Mouse (Mus musculus): ENCODE data around the gene Map3k5. TPM values are rescaled to one million over a fixed set of nuclear protein-coding genes. Genes with fewer than 3 reads are reported as not detected.

Map3k5 gene
- polyA plus RNA-seq, 1 experiment from 2014 or later, result 4.0 TPM

GRCm38 (mm10) chr10:19939282-19939705, 5.0 kb downstream of the Map3k5 start:
- ATAC-seq (ENCODE audit: low FRiP score, low TSS enrichment), result peak; percentile 36; the same call in 1 of the 2 replicates
- peak overlapping the region; percentile 42; the same call in 1 of the 2 replicates for H3K27ac ChIP-seq (ENCODE audit: low read depth, low read length)

GRCm38 (mm10) chr10:19940127-19940526, 5.9 kb downstream of the Map3k5 start:
- no peak overlapping the region for H3K27ac ChIP-seq (ENCODE audit: low read depth, low read length)
- H3K4me3 ChIP-seq (ENCODE audit: low read length), result no peak overlapping the region
- H3K4me1 ChIP-seq (ENCODE audit: control insufficient read depth, insufficient read depth, low read length), result peaks cover 35% of the 10 kb centered on the region; the same call in 1 of the 2 replicates
- WGBS, result 87% methylated on average over 7 of the region's 7 CpGs
- ATAC-seq (ENCODE audit: low FRiP score, low TSS enrichment), result no peak
- no peaks in the 10 kb centered on the region for H3K27me3 ChIP-seq (ENCODE audit: control insufficient read depth, insufficient read depth, low read length)
- H3K9ac ChIP-seq (ENCODE audit: low read depth, low read length), result no peak overlapping the region
- no peak overlapping the region for H3K4me2 ChIP-seq (replicated peaks; ENCODE audit: low read depth, low read length)
- H3K36me3 ChIP-seq (ENCODE audit: control insufficient read depth, insufficient read depth, low read length), result no peaks in the 10 kb centered on the region
- no peaks in the 10 kb centered on the region for H3K9me3 ChIP-seq (ENCODE audit: control insufficient read depth, low read length)

More at GRCm38 (mm10) chr10:19939282-19939705, 5.0 kb downstream of the Map3k5 start:
- Histone ChIP-seq H3K4me2 (replicated peaks; ENCODE audit: low read depth, low read length) (no peak overlapping the region), H3K4me3 (ENCODE audit: low read length) (no peak overlapping the region), H3K27me3 (ENCODE audit: control insufficient read depth, insufficient read depth, low read length) (no peaks in the 10 kb centered on the region), H3K36me3 (ENCODE audit: control insufficient read depth, insufficient read depth, low read length) (no peaks in the 10 kb centered on the region), H3K4me1 (ENCODE audit: control insufficient read depth, insufficient read depth, low read length) (peaks cover 35% of the 10 kb centered on the region; the same call in 1 of the 2 replicates), H3K9ac (ENCODE audit: low read depth, low read length) (no peak overlapping the region), H3K9me3 (ENCODE audit: control insufficient read depth, low read length) (no peaks in the 10 kb centered on the region)
- WGBS, result 33% methylated on average over 8 of the region's 8 CpGs

GRCm38 (mm10) chr10:19940626-19941025, 6.4 kb downstream of the Map3k5 start:
- 81% methylated on average over 8 of the region's 8 CpGs for WGBS
- Histone ChIP-seq H3K27me3 (ENCODE audit: control insufficient read depth, insufficient read depth, low read length) (no peaks in the 10 kb centered on the region), H3K9me3 (ENCODE audit: control insufficient read depth, low read length) (no peaks in the 10 kb centered on the region), H3K4me3 (ENCODE audit: low read length) (no peak overlapping the region), H3K27ac (ENCODE audit: low read depth, low read length) (no peak overlapping the region), H3K36me3 (ENCODE audit: control insufficient read depth, insufficient read depth, low read length) (no peaks in the 10 kb centered on the region), H3K9ac (ENCODE audit: low read depth, low read length) (no peak overlapping the region), H3K4me1 (ENCODE audit: control insufficient read depth, insufficient read depth, low read length) (peaks cover 35% of the 10 kb centered on the region; the same call in 1 of the 2 replicates), H3K4me2 (replicated peaks; ENCODE audit: low read depth, low read length) (no peak overlapping the region)
- no peak for ATAC-seq (ENCODE audit: low FRiP score, low TSS enrichment)

GRCm38 (mm10) chr10:19941063-19941462, 6.8 kb downstream of the Map3k5 start:
- peak overlapping the region; percentile 30; the same call in 1 of the 2 replicates for H3K27ac ChIP-seq (ENCODE audit: low read depth, low read length)
- no peak overlapping the region for H3K9ac ChIP-seq (ENCODE audit: low read depth, low read length)
- no peak for ATAC-seq (ENCODE audit: low FRiP score, low TSS enrichment)
- H3K9me3 ChIP-seq (ENCODE audit: control insufficient read depth, low read length), result no peaks in the 10 kb centered on the region
- H3K27me3 ChIP-seq (ENCODE audit: control insufficient read depth, insufficient read depth, low read length), result no peaks in the 10 kb centered on the region
- no peaks in the 10 kb centered on the region for H3K36me3 ChIP-seq (ENCODE audit: control insufficient read depth, insufficient read depth, low read length)
- WGBS, result 31% methylated on average over 6 of the region's 6 CpGs
- peaks cover 35% of the 10 kb centered on the region; the same call in 1 of the 2 replicates for H3K4me1 ChIP-seq (ENCODE audit: control insufficient read depth, insufficient read depth, low read length)
- H3K4me3 ChIP-seq (ENCODE audit: low read length), result no peak overlapping the region
- H3K4me2 ChIP-seq (replicated peaks; ENCODE audit: low read depth, low read length), result no peak overlapping the region

- Histone ChIP-seq H3K4me3 (ENCODE audit: low read length) (no peak overlapping the region), H3K9ac (ENCODE audit: low read depth, low read length) (no peak overlapping the region), H3K9me3 (ENCODE audit: control insufficient read depth, low read length) (no peaks in the 10 kb centered on the region), H3K27ac (ENCODE audit: low read depth, low read length) (no peak overlapping the region), H3K36me3 (ENCODE audit: control insufficient read depth, insufficient read depth, low read length) (no peaks in the 10 kb centered on the region), H3K27me3 (ENCODE audit: control insufficient read depth, insufficient read depth, low read length) (no peaks in the 10 kb centered on the region), H3K4me2 (replicated peaks; ENCODE audit: low read depth, low read length) (no peak overlapping the region), H3K4me1 (ENCODE audit: control insufficient read depth, insufficient read depth, low read length) (peaks cover 32% of the 10 kb centered on the region; the same call in 1 of the 2 replicates)
- no peak for ATAC-seq (ENCODE audit: low FRiP score, low TSS enrichment)
- 88% methylated on average over 9 of the region's 9 CpGs for WGBS
These were observed 7.6 kb downstream of the Map3k5 start for GRCm38 (mm10) chr10:19941914-19942313.

- peaks cover 31% of the 10 kb centered on the region; the same call in 1 of the 2 replicates for H3K4me1 ChIP-seq (ENCODE audit: control insufficient read depth, insufficient read depth, low read length)
- H3K9ac ChIP-seq (ENCODE audit: low read depth, low read length), result no peak overlapping the region
- no peak overlapping the region for H3K4me3 ChIP-seq (ENCODE audit: low read length)
- no peak for ATAC-seq (ENCODE audit: low FRiP score, low TSS enrichment)
- no peak overlapping the region for H3K27ac ChIP-seq (ENCODE audit: low read depth, low read length)
- H3K9me3 ChIP-seq (ENCODE audit: control insufficient read depth, low read length), result no peaks in the 10 kb centered on the region
- H3K4me2 ChIP-seq (replicated peaks; ENCODE audit: low read depth, low read length), result no peak overlapping the region
- WGBS, result 94% methylated on average over 3 of the region's 3 CpGs
- H3K27me3 ChIP-seq (ENCODE audit: control insufficient read depth, insufficient read depth, low read length), result no peaks in the 10 kb centered on the region
- no peaks in the 10 kb centered on the region for H3K36me3 ChIP-seq (ENCODE audit: control insufficient read depth, insufficient read depth, low read length)
These were observed 8.3 kb downstream of the Map3k5 start for GRCm38 (mm10) chr10:19942621-19943020.

- no peak overlapping the region for H3K9ac ChIP-seq (ENCODE audit: low read depth, low read length)
- H3K4me3 ChIP-seq (ENCODE audit: low read length), result no peak overlapping the region
- ATAC-seq (ENCODE audit: low FRiP score, low TSS enrichment), result no peak
- H3K4me2 ChIP-seq (replicated peaks; ENCODE audit: low read depth, low read length), result no peak overlapping the region
- peaks cover 7% of the 10 kb centered on the region; the same call in 1 of the 2 replicates for H3K4me1 ChIP-seq (ENCODE audit: control insufficient read depth, insufficient read depth, low read length)
- H3K27ac ChIP-seq (ENCODE audit: low read depth, low read length), result no peak overlapping the region
- H3K9me3 ChIP-seq (ENCODE audit: control insufficient read depth, low read length), result no peaks in the 10 kb centered on the region
- no peaks in the 10 kb centered on the region for H3K27me3 ChIP-seq (ENCODE audit: control insufficient read depth, insufficient read depth, low read length)
- no peaks in the 10 kb centered on the region for H3K36me3 ChIP-seq (ENCODE audit: control insufficient read depth, insufficient read depth, low read length)
- 85% methylated on average over 7 of the region's 7 CpGs for WGBS
These were observed 11.4 kb downstream of the Map3k5 start for GRCm38 (mm10) chr10:19945651-19946050.

GRCm38 (mm10) chr10:19946644-19947043, 12.4 kb downstream of the Map3k5 start:
- Histone ChIP-seq H3K27me3 (ENCODE audit: control insufficient read depth, insufficient read depth, low read length) (no peaks in the 10 kb centered on the region), H3K4me1 (ENCODE audit: control insufficient read depth, insufficient read depth, low read length) (no peaks in the 10 kb centered on the region), H3K9me3 (ENCODE audit: control insufficient read depth, low read length) (no peaks in the 10 kb centered on the region), H3K27ac (ENCODE audit: low read depth, low read length) (no peak overlapping the region), H3K4me2 (replicated peaks; ENCODE audit: low read depth, low read length) (no peak overlapping the region), H3K36me3 (ENCODE audit: control insufficient read depth, insufficient read depth, low read length) (no peaks in the 10 kb centered on the region), H3K4me3 (ENCODE audit: low read length) (no peak overlapping the region), H3K9ac (ENCODE audit: low read depth, low read length) (no peak overlapping the region)
- WGBS, result 75% methylated on average over 6 of the region's 6 CpGs
- ATAC-seq (ENCODE audit: low FRiP score, low TSS enrichment), result no peak

GRCm38 (mm10) chr10:19947441-19947840, 13.2 kb downstream of the Map3k5 start:
- H3K36me3 ChIP-seq (ENCODE audit: control insufficient read depth, insufficient read depth, low read length), result no peaks in the 10 kb centered on the region
- WGBS, result 89% methylated on average over 10 of the region's 10 CpGs
- no peak overlapping the region for H3K9ac ChIP-seq (ENCODE audit: low read depth, low read length)
- no peak overlapping the region for H3K4me2 ChIP-seq (replicated peaks; ENCODE audit: low read depth, low read length)
- H3K4me3 ChIP-seq (ENCODE audit: low read length), result no peak overlapping the region
- H3K9me3 ChIP-seq (ENCODE audit: control insufficient read depth, low read length), result no peaks in the 10 kb centered on the region
- no peaks in the 10 kb centered on the region for H3K4me1 ChIP-seq (ENCODE audit: control insufficient read depth, insufficient read depth, low read length)
- ATAC-seq (ENCODE audit: low FRiP score, low TSS enrichment), result no peak
- no peak overlapping the region for H3K27ac ChIP-seq (ENCODE audit: low read depth, low read length)
- H3K27me3 ChIP-seq (ENCODE audit: control insufficient read depth, insufficient read depth, low read length), result no peaks in the 10 kb centered on the region

All from kidney, embryonic 14.5 days (tissue).